Mouse (Mus musculus) spleen, adult 2 months (tissue): ENCODE data around the gene 6430531B16Rik.

Experiments
- CTCF ChIP-seq: fragments of 200-500 bp; IDR thresholded peaks from 2 replicates; pipeline ENCODE4 v1.5.1; 2011; ENCODE audit warnings: mild to moderate bottlenecking, inconsistent platforms; ENCODE audit not compliant: insufficient read depth, insufficient read length, insufficient replicate concordance; ENCODE audit errors: extremely low read depth
- POLR2A ChIP-seq: fragments of 200-500 bp; IDR thresholded peaks from 2 replicates; pipeline ENCODE4 v1.6.1; 2011; ENCODE audit warnings: low read depth, low read length, inconsistent platforms

GRCm38 (mm10) chr7:139994676-139995075 is 16.1 kb upstream of the 6430531B16Rik start:
- TF ChIP-seq POLR2A (no peak), CTCF (peak; percentile 65; the same call in 1 of the 2 replicates)
